Comparison of ENCODE assay signal across 8 mouse cellular contexts in genomic region chr11:77461856-77462255, GRCm38 (mm10). TPM values are rescaled to one million over a fixed set of nuclear protein-coding genes. Genes with fewer than 3 reads are reported as not detected.
DNase-seq lines count a peak whose midpoint lies in the region; ATAC-seq and TF ChIP-seq lines count a peak whose summit lies in the region.

No protein-coding gene starts in this region.

- ATAC-seq in heart, postnatal 0 days (ENCODE audit: insufficient read depth, low read depth), result no peak
- no peak for ATAC-seq in hindbrain, embryonic 15.5 days (ENCODE audit: low FRiP score, low read depth)
- ATAC-seq in midbrain, embryonic 14.5 days (ENCODE audit: low FRiP score, low TSS enrichment), result no peak

- peaks cover 22% of the 10 kb centered on the region for H3K4me1 ChIP-seq in heart, postnatal 0 days (ENCODE audit: control insufficient read depth, insufficient read depth)
- H3K4me1 ChIP-seq in brown adipose tissue, adult 24 weeks (ENCODE audit: control insufficient read depth, insufficient read depth, insufficient read length, low read length), result peaks cover 6% of the 10 kb centered on the region
- H3K4me1 ChIP-seq in hindbrain, embryonic 15.5 days (replicated peaks), result peaks cover 15% of the 10 kb centered on the region
- H3K4me1 ChIP-seq in midbrain, embryonic 14.5 days (ENCODE audit: control insufficient read depth, insufficient read depth, low read length), result peaks cover 5% of the 10 kb centered on the region

- H3K9me3 ChIP-seq in heart, postnatal 0 days (replicated peaks; ENCODE audit: control insufficient read depth, low read length), result no peaks in the 10 kb centered on the region
- no peaks in the 10 kb centered on the region for H3K9me3 ChIP-seq in hindbrain, embryonic 15.5 days
- no peaks in the 10 kb centered on the region for H3K9me3 ChIP-seq in midbrain, embryonic 14.5 days (ENCODE audit: control insufficient read depth, low read length)

- H3K4me2 ChIP-seq in heart, postnatal 0 days (ENCODE audit: low read depth, low read length), result peak overlapping the region; percentile 82
- peak overlapping the region; percentile 100 for H3K4me2 ChIP-seq in hindbrain, embryonic 15.5 days
- H3K4me2 ChIP-seq in midbrain, embryonic 14.5 days (ENCODE audit: low read length), result peak overlapping the region; percentile 99

- H3K9ac ChIP-seq in heart, postnatal 0 days (replicated peaks; ENCODE audit: low read depth, low read length), result peak overlapping the region; percentile 61
- peak overlapping the region; percentile 53; the same call in 1 of the 2 replicates for H3K9ac ChIP-seq in hindbrain, embryonic 15.5 days
- peak overlapping the region; percentile 50 for H3K9ac ChIP-seq in midbrain, embryonic 14.5 days (replicated peaks; ENCODE audit: low read length)

- TF ChIP-seq EP300 in heart, postnatal 0 days (IDR thresholded peaks at IDR 0.05; ENCODE audit: low read depth), result 0 out of 2 replicates have a peak, but pooled peaks have one; percentile 5

- H3K36me3 ChIP-seq in heart, postnatal 0 days (replicated peaks; ENCODE audit: control insufficient read depth, insufficient read depth, low read length), result peaks cover 10% of the 10 kb centered on the region
- H3K36me3 ChIP-seq in hindbrain, embryonic 15.5 days, result no peaks in the 10 kb centered on the region; the same call in 1 of the 2 replicates
- H3K36me3 ChIP-seq in midbrain, embryonic 14.5 days (ENCODE audit: control insufficient read depth, insufficient read depth, low read length), result peaks cover 5% of the 10 kb centered on the region; the same call in 1 of the 2 replicates

- no peak for TF ChIP-seq CTCF in heart, postnatal 0 days (IDR thresholded peaks at IDR 0.05; ENCODE audit: low read depth)

- DNase-seq in heart, postnatal 0 days (ENCODE audit: low spot score), result no peak
- no peak for DNase-seq in heart, adult 8-10 months (ENCODE audit: low spot score)
- DNase-seq in midbrain, embryonic 14.5 days, result no peak
- DNase-seq in left cerebral cortex, adult 9 months (ENCODE audit: low spot score in 2 of 2), result no peak
- DNase-seq in right cerebral cortex, adult 2 months (ENCODE audit: low spot score in 2 of 2), result no peak
- no peak for DNase-seq in frontal cortex, postnatal 36 days (ENCODE audit: low spot score in 2 of 2)

- no peaks in the 10 kb centered on the region for H3K27me3 ChIP-seq in heart, postnatal 0 days (ENCODE audit: control insufficient read depth, insufficient read depth, low read length)
- peaks cover 35% of the 10 kb centered on the region for H3K27me3 ChIP-seq in hindbrain, embryonic 15.5 days
- H3K27me3 ChIP-seq in midbrain, embryonic 14.5 days (ENCODE audit: control insufficient read depth, insufficient read depth, low read length), result peaks cover 46% of the 10 kb centered on the region; the same call in 1 of the 2 replicates

- 4% methylated on average over 6 of the region's 6 CpGs for WGBS in heart, postnatal 0 days
- WGBS in hindbrain, embryonic 15.5 days, result 5% methylated on average over 6 of the region's 6 CpGs
- whole genome bisulfite sequencing in midbrain, embryonic 14.5 days, result 3% methylated on average over 6 of the region's 6 CpGs

- H3K27ac ChIP-seq in heart, postnatal 0 days (ENCODE audit: low read depth), result peak overlapping the region; percentile 98
- 0 out of 2 replicates have a peak overlapping the region, but pooled peaks have one; percentile 21 for H3K27ac ChIP-seq in brown adipose tissue, adult 24 weeks (replicated peaks; ENCODE audit: low read depth, low read length)
- H3K27ac ChIP-seq in hindbrain, embryonic 15.5 days (replicated peaks), result no peak overlapping the region
- no peak overlapping the region for H3K27ac ChIP-seq in midbrain, embryonic 14.5 days (replicated peaks; ENCODE audit: low read depth, low read length)

- H3K4me3 ChIP-seq in heart, postnatal 0 days (ENCODE audit: low read depth, low read length), result peak overlapping the region; percentile 61
- H3K4me3 ChIP-seq in brown adipose tissue, adult 24 weeks (ENCODE audit: insufficient read depth, low read depth, low read length), result peak overlapping the region; percentile 69
- H3K4me3 ChIP-seq in hindbrain, embryonic 15.5 days, result peak overlapping the region; percentile 60
- peak overlapping the region; percentile 50 for H3K4me3 ChIP-seq in midbrain, embryonic 14.5 days (replicated peaks; ENCODE audit: low read depth, low read length)

RNA-seq across cellular contexts. Expression of gene Coro6, which starts 0.4 kb away (rescaled TPM):
- 45.8 and 46.2 TPM in 2 replicates for total RNA-seq in heart, postnatal 0 days (2014; rRNA removed; ENCODE audit: low replicate concordance)
- 30.1 and 31.1 TPM in 2 replicates for polyA plus RNA-seq in heart, postnatal 0 days (2015; fragmentation: Nextera tagmentation; extraction: Ambion mirVana)
- total RNA-seq in heart, adult 8-10 months (2022), result 100 to 1,000 TPM; 221 to 251 (median 232) TPM
- polyA plus RNA-seq in brown adipose tissue, adult 24 weeks (2012; ENCODE audit: insufficient read depth, insufficient read length, missing spikeins), result 1.7 and 5.1 TPM in 2 replicates
- 0.99 and 1.0 TPM in 2 replicates for polyA plus RNA-seq in hindbrain, embryonic 15.5 days (2015; fragmentation: Nextera tagmentation; extraction: Ambion mirVana)
- polyA plus RNA-seq in midbrain, embryonic 14.5 days (2014; fragmentation: Nextera tagmentation; extraction: Ambion mirVana), result 0.26 and 0.32 TPM in 2 replicates

RNA-seq across cellular contexts. Expression of gene Ankrd13b, which starts 27.6 kb away (rescaled TPM):
- 6.4 and 9.9 TPM in 2 replicates for total RNA-seq in heart, postnatal 0 days (2014; rRNA removed; ENCODE audit: low replicate concordance)
- 2.6 and 2.7 TPM in 2 replicates for polyA plus RNA-seq in heart, postnatal 0 days (2015; fragmentation: Nextera tagmentation; extraction: Ambion mirVana)
- 10 to 100 TPM in 2 of 4 experiments, 1 to 10 TPM in 2; 7.5 to 11.6 (median 9.9) TPM for total RNA-seq in heart, adult 8-10 months (2022)
- polyA plus RNA-seq in brown adipose tissue, adult 24 weeks (2012; ENCODE audit: insufficient read depth, insufficient read length, missing spikeins), result 1.2 and 1.6 TPM in 2 replicates
- polyA plus RNA-seq in hindbrain, embryonic 15.5 days (2015; fragmentation: Nextera tagmentation; extraction: Ambion mirVana), result 36.6 and 50.7 TPM in 2 replicates
- 42.6 and 43.7 TPM in 2 replicates for polyA plus RNA-seq in midbrain, embryonic 14.5 days (2014; fragmentation: Nextera tagmentation; extraction: Ambion mirVana)

RNA-seq across cellular contexts. Expression of gene Git1, which starts 31.5 kb away (rescaled TPM):
- 57.7 and 63.4 TPM in 2 replicates for total RNA-seq in heart, postnatal 0 days (2014; rRNA removed; ENCODE audit: low replicate concordance)
- polyA plus RNA-seq in heart, postnatal 0 days (2015; fragmentation: Nextera tagmentation; extraction: Ambion mirVana), result 5.5 and 6.2 TPM in 2 replicates
- total RNA-seq in heart, adult 8-10 months (2022), result 10 to 100 TPM; 53.5 to 63.3 (median 57.1) TPM
- polyA plus RNA-seq in brown adipose tissue, adult 24 weeks (2012; ENCODE audit: insufficient read depth, insufficient read length, missing spikeins), result 13.6 and 15.6 TPM in 2 replicates
- polyA plus RNA-seq in hindbrain, embryonic 15.5 days (2015; fragmentation: Nextera tagmentation; extraction: Ambion mirVana), result 16.4 and 18.1 TPM in 2 replicates
- polyA plus RNA-seq in midbrain, embryonic 14.5 days (2014; fragmentation: Nextera tagmentation; extraction: Ambion mirVana), result 23.1 and 25.1 TPM in 2 replicates

RNA-seq across cellular contexts. Expression of gene Abhd15, which starts 53.1 kb away (rescaled TPM):
- total RNA-seq in heart, postnatal 0 days (2014; rRNA removed; ENCODE audit: low replicate concordance), result 2.1 and 4.4 TPM in 2 replicates
- 0.86 and 1.2 TPM in 2 replicates for polyA plus RNA-seq in heart, postnatal 0 days (2015; fragmentation: Nextera tagmentation; extraction: Ambion mirVana)
- 1 to 10 TPM; 1.7 to 3.2 (median 2.2) TPM for total RNA-seq in heart, adult 8-10 months (2022)
- 13.4 and 16.1 TPM in 2 replicates for polyA plus RNA-seq in brown adipose tissue, adult 24 weeks (2012; ENCODE audit: insufficient read depth, insufficient read length, missing spikeins)
- 2.7 TPM in 2 replicates for polyA plus RNA-seq in hindbrain, embryonic 15.5 days (2015; fragmentation: Nextera tagmentation; extraction: Ambion mirVana)
- 1.8 and 2.0 TPM in 2 replicates for polyA plus RNA-seq in midbrain, embryonic 14.5 days (2014; fragmentation: Nextera tagmentation; extraction: Ambion mirVana)

RNA-seq across cellular contexts. Expression of gene Trp53i13, which starts 53.9 kb away (rescaled TPM):
- 13.3 and 14.5 TPM in 2 replicates for total RNA-seq in heart, postnatal 0 days (2014; rRNA removed; ENCODE audit: low replicate concordance)
- 22.5 and 23.8 TPM in 2 replicates for polyA plus RNA-seq in heart, postnatal 0 days (2015; fragmentation: Nextera tagmentation; extraction: Ambion mirVana)
- 10 to 100 TPM; 10.5 to 12.4 (median 11.4) TPM for total RNA-seq in heart, adult 8-10 months (2022)
- polyA plus RNA-seq in brown adipose tissue, adult 24 weeks (2012; ENCODE audit: insufficient read depth, insufficient read length, missing spikeins), result 7.7 and 8.4 TPM in 2 replicates
- polyA plus RNA-seq in hindbrain, embryonic 15.5 days (2015; fragmentation: Nextera tagmentation; extraction: Ambion mirVana), result 16.8 and 19.6 TPM in 2 replicates
- 11.7 and 12.0 TPM in 2 replicates for polyA plus RNA-seq in midbrain, embryonic 14.5 days (2014; fragmentation: Nextera tagmentation; extraction: Ambion mirVana)

Comparison
In these comparisons a context has a peak if more than half of its experiments do, and no peak if none do; other contexts are left out.
1. H3K27ac ChIP-seq: peak in heart, postnatal 0 days (single experiment) and brown adipose tissue, adult 24 weeks (single experiment); none in hindbrain, embryonic 15.5 days (single experiment) and midbrain, embryonic 14.5 days (single experiment).
2. RNA of gene Ankrd13b, which starts 27.6 kb away (polyA plus RNA-seq): 36.6 to 50.7 TPM in hindbrain, embryonic 15.5 days and 42.6 to 43.7 TPM in midbrain, embryonic 14.5 days; 2.6 to 2.7 TPM in heart, postnatal 0 days and 1.2 to 1.6 TPM in brown adipose tissue, adult 24 weeks; every median in the first group is over 10 times any median in the second.
3. Peak in every context shown above with its lines, with median percentiles within 50 percentile points of each other: H3K4me2 ChIP-seq, H3K4me3 ChIP-seq and H3K9ac ChIP-seq.